Mouse (Mus musculus): ENCODE data around the gene Maml3.

GRCm38 (mm10) chr3:51654303-51655055, 450.4 kb downstream of the Maml3 start:
- TF ChIP-seq EP300 (IDR thresholded peaks at IDR 0.05) (no peak), CTCF (IDR thresholded peaks at IDR 0.05) (no peak)

Measured in lung, postnatal 0 days (tissue).